Mouse (Mus musculus) heart, embryonic 13.5 days (tissue): ENCODE results near the gene Tmem254a. TPM values are rescaled to one million over a fixed set of nuclear protein-coding genes. Genes with fewer than 3 reads are reported as not detected.
"Not testable (repeated sequence)": the region's sequence is repeated elsewhere in the genome, so short reads cannot be mapped to it uniquely, and the experiment has no call there.

Source experiments
- ATAC-seq: fragments of 200-750 bp; cut with Nextera tagmentation; 2 replicates; pipeline ENCODE4 v1.8.0; 2017; ENCODE audit warnings: moderate TSS enrichment; ENCODE audit not compliant: insufficient number of reproducible peaks, low FRiP score, low TSS enrichment; ENCODE audit errors: extremely low read depth
- H3K27ac ChIP-seq: fragments of 300-500 bp; sonication (generic); replicated peaks from 2 replicates; pipeline ENCODE4 v1.5.1; 2015; ENCODE audit warnings: moderate library complexity, mild to moderate bottlenecking, inconsistent platforms
- H3K27me3 ChIP-seq: fragments of 300-500 bp; sonication (generic); replicated peaks from 2 replicates; pipeline ENCODE4 v1.6.1; 2015; ENCODE audit warnings: mild to moderate bottlenecking, inconsistent platforms
- H3K36me3 ChIP-seq: fragments of 300-500 bp; sonication (generic); 2 replicates; pipeline ENCODE4 v1.6.1; 2015; ENCODE audit warnings: mild to moderate bottlenecking, inconsistent platforms
- H3K4me1 ChIP-seq: fragments of 300-500 bp; sonication (generic); 2 replicates; pipeline ENCODE4 v1.6.1; 2015; ENCODE audit warnings: inconsistent platforms
- H3K4me2 ChIP-seq: fragments of 300-500 bp; sonication (generic); 2 replicates; pipeline ENCODE4 v1.6.1; 2015; ENCODE audit warnings: inconsistent platforms, mild to moderate bottlenecking, moderate library complexity
- H3K4me3 ChIP-seq: fragments of 300-500 bp; sonication (generic); 2 replicates; pipeline ENCODE4 v1.5.1; 2015; ENCODE audit warnings: moderate library complexity, mild to moderate bottlenecking, inconsistent platforms
- H3K9ac ChIP-seq: fragments of 300-500 bp; sonication (generic); 2 replicates; pipeline ENCODE4 v1.6.1; 2015; ENCODE audit warnings: inconsistent platforms, mild to moderate bottlenecking, moderate library complexity
- H3K9me3 ChIP-seq: fragments of 300-500 bp; sonication (generic); 2 replicates; pipeline ENCODE4 v1.6.1; 2016; ENCODE audit warnings: inconsistent platforms
- WGBS: fragments of 180-500 bp; shearing (Covaris S2); methylation state at CpG from one replicate; pipeline ENCODE4 v1.1.7; 2015; ENCODE audit warnings: mixed read lengths; 5-methylcytosine and 5-hydroxymethylcytosine counted together
- polyA plus RNA-seq: library from polyadenylated mRNA; unstranded; fragments of >200 nt; fragmentation: Nextera tagmentation; extraction: Ambion mirVana; gene quantifications from 2 replicates; pipeline ENCODE4 v1.2.1, GENCODE M21; 2015

Gene Tmem254a
- polyA plus RNA-seq, 1 experiment from 2014 or later, result 1.7 TPM

GRCm38 (mm10) chr14:25894566-25894965, 32.9 kb downstream of the Tmem254a start:
- no CpG with 5 or more reads among the region's 3 CpGs for WGBS
- not testable (repeated sequence) for H3K9ac ChIP-seq, ATAC-seq, H3K36me3 ChIP-seq, H3K4me2 ChIP-seq, H3K27me3 ChIP-seq, H3K4me3 ChIP-seq, H3K9me3 ChIP-seq, H3K27ac ChIP-seq, H3K4me1 ChIP-seq

DNA sequence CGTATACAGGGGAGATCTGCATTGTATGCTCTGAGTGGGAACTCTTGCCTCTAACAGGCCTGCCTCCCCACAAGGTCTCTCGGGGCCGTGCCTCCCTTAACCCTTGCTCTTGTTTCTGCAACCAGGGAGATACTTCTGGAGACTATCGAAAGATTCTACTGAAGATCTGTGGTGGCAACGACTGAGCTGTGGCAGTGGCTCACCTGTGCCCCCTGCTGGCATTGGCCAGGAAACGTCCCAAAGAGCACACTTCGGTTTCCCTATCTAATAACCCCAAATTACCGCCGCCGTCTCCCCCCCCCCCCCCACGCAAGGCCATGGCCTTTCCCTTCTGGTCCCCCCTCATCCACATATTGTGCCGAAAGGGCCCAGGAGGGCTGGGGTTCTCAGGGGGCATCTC, 41.6 kb downstream of the Tmem254a start:
- not testable (repeated sequence) for H3K27ac ChIP-seq, H3K9me3 ChIP-seq, H3K4me2 ChIP-seq, ATAC-seq, H3K4me1 ChIP-seq, H3K36me3 ChIP-seq, H3K27me3 ChIP-seq, H3K9ac ChIP-seq, H3K4me3 ChIP-seq
- no CpG with 5 or more reads among the region's 12 CpGs for WGBS

DNA sequence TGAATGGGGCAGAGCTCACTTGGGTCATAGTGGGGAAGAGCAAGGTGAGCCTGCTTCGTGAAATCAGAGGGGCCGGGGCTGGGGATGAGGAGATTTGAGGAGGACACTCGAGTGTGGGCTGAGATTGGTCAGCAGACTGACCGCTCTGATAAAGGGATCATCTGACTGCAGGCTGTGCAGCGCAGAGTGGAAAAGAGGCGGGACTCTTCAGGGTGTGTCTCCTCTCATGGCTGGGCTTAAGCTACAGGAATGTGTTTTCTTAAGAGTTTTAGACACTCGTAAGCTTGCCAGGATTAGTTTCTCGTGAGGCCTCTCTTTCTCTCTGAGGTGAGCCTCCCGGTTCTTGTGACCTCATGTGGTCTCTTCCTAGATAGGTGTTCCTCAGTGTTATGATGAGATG, 45.7 kb downstream of the Tmem254a start:
- H3K36me3 ChIP-seq, H3K27me3 ChIP-seq, H3K4me3 ChIP-seq, H3K9ac ChIP-seq, H3K27ac ChIP-seq, ATAC-seq, H3K4me1 ChIP-seq, H3K4me2 ChIP-seq, H3K9me3 ChIP-seq: not testable (repeated sequence)
- no CpG with 5 or more reads among the region's 9 CpGs for WGBS

GRCm38 (mm10) chr14:25876640-25877039, 50.8 kb downstream of the Tmem254a start:
- peaks cover 21% of the 10 kb centered on the region for H3K4me1 ChIP-seq
- H3K27me3 ChIP-seq, H3K9me3 ChIP-seq, H3K9ac ChIP-seq, H3K4me2 ChIP-seq, H3K27ac ChIP-seq, ATAC-seq, H3K36me3 ChIP-seq, H3K4me3 ChIP-seq: not testable (repeated sequence)
- no CpG with 5 or more reads among the region's 7 CpGs for WGBS

Other genes with a start within 250 kb of the Tmem254a start
- 93.7 and 99.8 TPM in 2 replicates for gene Ppif, start 233.5 kb downstream of the Tmem254a start, polyA plus RNA-seq
- gene Zcchc24, start 158.6 kb downstream of the Tmem254a start, polyA plus RNA-seq, result 20.8 and 22.6 TPM in 2 replicates
- 21.6 and 23.6 TPM in 2 replicates for gene Anxa11, start 85.5 kb downstream of the Tmem254a start, polyA plus RNA-seq
- gene Plac9a, start 24.6 kb downstream of the Tmem254a start, polyA plus RNA-seq, result not detected in 2 replicates
- gene Cphx1, start 10.6 kb upstream of the Tmem254a start, polyA plus RNA-seq, result 0.12 TPM in 1 of 2 replicates, not detected in the other
- gene Duxbl1, start 50.9 kb upstream of the Tmem254a start, polyA plus RNA-seq, result 0.70 and 0.71 TPM in 2 replicates
- gene Gm9780, start 115.0 kb upstream of the Tmem254a start, polyA plus RNA-seq, result 3.9 and 7.0 TPM in 2 replicates
- gene Tmem254c, start 139.7 kb upstream of the Tmem254a start, polyA plus RNA-seq, result 19.9 and 23.7 TPM in 2 replicates
- gene Cphx2, start 153.8 kb upstream of the Tmem254a start, polyA plus RNA-seq, result not detected in 2 replicates
- not detected in 2 replicates for gene Cphx3, start 154.6 kb upstream of the Tmem254a start, polyA plus RNA-seq
- 0.32 and 0.92 TPM in 2 replicates for gene Duxbl2, start 190.7 kb upstream of the Tmem254a start, polyA plus RNA-seq